Mouse (Mus musculus) lung, adult 2 months (tissue): ENCODE data around the gene Gm20696.

ENCODE experiments used
- CTCF ChIP-seq: fragments of 200-500 bp; IDR thresholded peaks from 2 replicates; pipeline ENCODE4 v1.5.1; 2011; ENCODE audit warnings: mild to moderate bottlenecking, low read length, control low read depth; ENCODE audit not compliant: insufficient read depth
- POLR2A ChIP-seq: fragments of 200-500 bp; IDR thresholded peaks from 2 replicates; pipeline ENCODE4 v1.6.1; 2011; ENCODE audit warnings: low read depth, mild to moderate bottlenecking, control low read depth, low read length, borderline replicate concordance; ENCODE audit errors: extremely low read depth

- TF ChIP-seq CTCF (no peak), POLR2A (no peak)
Observed at GRCm38 (mm10) chr6:99469134-99469834, 197.3 kb downstream of the Gm20696 start.
